Mouse (Mus musculus) cerebellum, postnatal 4 days (tissue): ENCODE measurements around the gene Cort.

ENCODE experiments used
- DNase-seq, 2 experiments: peaks; one replicate each; pipeline ENCODE4 v3.0.0; 2022; ENCODE audit warnings: low spot score in 2 of 2, mixed read lengths in 1 of 2

Cort gene

GRCm38 (mm10) chr4:149098571-149098970 lies 28.0 kb downstream of the Cort start:
- DNase-seq = no peak

- DNase-seq = no peak
Measured at GRCm38 (mm10) chr4:149097956-149098355, 28.6 kb downstream of the Cort start.

DNA sequence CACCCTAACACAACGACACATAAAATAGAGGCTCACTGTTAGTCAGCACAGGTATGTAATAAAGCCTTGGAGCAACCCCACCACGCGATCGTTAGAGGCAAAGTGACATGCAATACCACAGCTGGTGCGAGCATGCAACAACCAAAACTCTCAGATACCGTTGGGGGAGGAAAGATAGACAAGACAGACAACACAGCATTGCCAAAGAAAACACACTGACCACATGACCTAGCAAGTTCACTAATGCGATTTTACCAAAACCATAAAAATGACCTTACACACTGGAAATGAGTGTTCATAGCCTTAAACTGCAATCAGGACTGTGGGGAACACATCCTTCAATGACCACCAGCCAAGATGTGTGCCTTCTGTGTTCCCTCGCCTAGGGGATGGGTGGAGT lies 35.2 kb downstream of the Cort start:
- no peak for DNase-seq

GRCm38 (mm10) chr4:149085381-149085780 lies 41.2 kb downstream of the Cort start:
- DNase-seq = no peak

GRCm38 (mm10) chr4:149081528-149081927 lies 45.0 kb downstream of the Cort start:
- DNase-seq = peak in 1 of 2 experiments; percentile 59

- no peak for DNase-seq
Measured at GRCm38 (mm10) chr4:149080111-149080510, 46.5 kb downstream of the Cort start.

DNA sequence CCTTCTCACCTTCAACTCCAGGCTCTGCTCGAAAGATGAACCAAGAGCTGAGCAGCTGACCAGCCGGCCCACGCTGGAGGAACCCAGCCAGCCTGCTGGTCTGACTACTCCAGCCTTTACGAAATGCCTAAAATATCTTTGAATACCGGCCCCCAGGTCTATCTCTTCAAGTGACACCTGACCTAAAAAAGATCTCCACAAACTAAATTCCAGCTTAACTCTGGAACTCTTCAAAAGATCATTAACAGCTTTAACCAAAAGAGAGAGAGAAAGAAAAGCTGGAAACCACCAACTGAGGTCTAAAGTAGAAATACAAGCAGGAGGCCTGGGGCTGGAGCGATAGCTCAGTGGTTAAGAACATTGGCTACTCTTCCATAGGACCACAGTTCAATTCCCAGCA lies 46.9 kb downstream of the Cort start:
- DNase-seq = no peak

DNA sequence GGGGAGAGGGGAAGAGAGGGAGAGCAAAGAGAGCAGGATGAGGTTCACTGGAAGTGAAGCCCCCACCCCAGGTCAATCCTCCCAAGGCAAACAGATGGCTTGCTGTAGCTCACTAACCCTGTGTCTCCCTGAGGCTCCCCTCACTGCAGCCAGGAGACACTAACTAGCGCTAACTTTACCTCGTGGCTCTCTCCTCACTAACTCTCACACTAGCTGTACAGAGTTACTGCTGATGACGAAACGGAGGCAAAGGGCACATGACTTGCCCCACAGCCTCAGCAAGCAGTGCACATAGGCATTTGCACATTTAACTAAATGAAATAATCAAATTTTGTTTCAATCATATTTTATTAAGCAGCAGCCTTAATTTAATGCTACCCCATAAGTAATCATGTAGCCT lies 48.3 kb downstream of the Cort start:
- DNase-seq = no peak

GRCm38 (mm10) chr4:149075871-149076575 lies 50.5 kb downstream of the Cort start:
- DNase-seq = peak in 1 of 2 experiments; percentile 48

DNA sequence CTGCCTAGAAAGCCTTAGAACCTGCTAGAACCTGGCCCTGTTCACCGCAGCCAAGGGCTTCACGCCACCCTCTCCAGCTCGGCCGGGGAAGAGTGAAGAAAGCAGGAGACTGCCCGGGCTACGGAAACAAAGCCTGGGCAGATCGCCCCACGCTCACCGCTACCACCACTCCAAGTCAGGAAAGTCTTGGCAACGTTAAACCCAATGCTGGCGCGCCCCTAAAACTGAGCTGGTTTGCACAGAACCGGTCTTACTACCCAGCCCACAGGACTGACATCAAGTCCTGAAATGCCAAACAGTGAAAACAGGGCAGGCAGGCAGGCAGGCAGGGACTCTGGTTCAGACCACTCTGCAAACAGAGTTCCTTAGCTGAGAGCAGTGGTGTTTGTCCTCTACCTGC lies 51.5 kb downstream of the Cort start:
- DNase-seq = no peak
